Mouse (Mus musculus): Measurements from ENCODE around the gene Zfp148. TPM values are rescaled to one million over a fixed set of nuclear protein-coding genes. Genes with fewer than 3 reads are reported as not detected.

Gene Zfp148
- polyA plus RNA-seq, 1 experiment from 2014 or later = 55.1 TPM

DNA sequence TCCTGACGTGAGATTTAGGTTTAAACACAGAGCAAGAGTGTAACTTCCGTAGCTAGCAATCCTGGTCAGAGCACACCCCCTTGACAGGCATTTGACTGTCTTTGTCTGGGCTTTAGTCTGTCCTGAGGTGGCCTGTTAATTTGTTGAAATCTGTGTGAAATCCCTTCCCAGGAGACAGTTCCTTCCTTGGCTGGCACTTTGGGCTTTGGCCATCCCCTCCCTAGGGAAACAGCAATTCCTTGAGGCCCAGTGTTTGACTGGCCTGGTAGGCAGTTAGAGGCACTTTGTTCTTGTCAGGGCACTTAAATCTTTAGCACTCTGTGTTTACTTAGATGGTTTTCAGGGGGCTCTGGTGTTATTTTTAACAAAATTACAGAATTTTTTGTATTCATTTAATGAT, 73.7 kb downstream of the Zfp148 start:
- 67% methylated on average over 2 of the region's 2 CpGs for WGBS
- no peak for ATAC-seq (ENCODE audit: insufficient number of reproducible peaks, insufficient read depth, low FRiP score, low read depth)

DNA sequence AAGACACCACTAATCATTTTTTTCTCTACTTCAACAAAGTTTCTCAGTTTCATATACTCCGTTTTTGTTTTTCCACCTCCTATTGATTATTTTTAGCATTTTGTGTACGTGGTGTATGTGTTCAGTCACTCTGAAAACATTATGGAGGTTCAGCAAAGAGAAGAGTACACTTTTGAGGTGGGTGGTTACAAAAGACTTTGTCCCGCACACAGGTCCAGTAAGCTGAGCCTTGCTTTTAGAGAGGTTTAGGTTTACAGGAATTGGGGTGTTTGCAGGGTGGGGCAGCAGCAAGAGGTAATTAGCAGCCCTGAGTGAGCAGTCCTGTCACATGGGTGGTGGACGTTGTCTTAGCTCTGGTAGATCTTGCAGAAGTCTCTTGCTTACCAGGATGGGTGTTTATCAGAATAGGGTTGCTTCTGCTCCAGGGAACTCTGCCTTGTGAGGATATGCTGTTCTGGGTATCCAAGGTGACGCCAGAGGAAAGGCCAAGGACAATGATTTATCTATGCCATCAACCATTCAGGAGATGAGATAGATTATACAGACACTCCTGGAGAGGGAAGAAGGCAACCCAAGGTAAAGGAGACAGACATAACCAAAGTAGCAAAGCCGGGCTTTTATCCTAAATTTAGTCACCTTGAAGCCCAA, 74.8 kb downstream of the Zfp148 start:
- Histone ChIP-seq H3K27ac (ENCODE audit: low read length) (no peak overlapping the region), H3K27me3 (ENCODE audit: control insufficient read depth, insufficient read depth, low read length) (no peaks in the 10 kb centered on the region), H3K4me3 (ENCODE audit: low read depth, low read length) (no peak overlapping the region), H3K4me1 (ENCODE audit: control insufficient read depth, insufficient read depth, low read length) (no peaks in the 10 kb centered on the region), H3K36me3 (ENCODE audit: control insufficient read depth, insufficient read depth, low read length) (peaks cover 8% of the 10 kb centered on the region), H3K4me2 (replicated peaks; ENCODE audit: low read depth, low read length) (no peak overlapping the region), H3K9ac (replicated peaks; ENCODE audit: low read depth, low read length) (no peak overlapping the region), H3K9me3 (ENCODE audit: control insufficient read depth, low read depth, low read length) (no peaks in the 10 kb centered on the region)
- ATAC-seq (ENCODE audit: insufficient number of reproducible peaks, insufficient read depth, low FRiP score, low read depth) = no peak
- 72% methylated on average over 6 of the region's 6 CpGs for WGBS

More for the DNA sequence above, 73.7 kb downstream of the Zfp148 start:
- no peaks in the 10 kb centered on the region for H3K9me3 ChIP-seq (ENCODE audit: control insufficient read depth, low read depth, low read length)
- no peak overlapping the region for H3K4me2 ChIP-seq (replicated peaks; ENCODE audit: low read depth, low read length)
- no peaks in the 10 kb centered on the region for H3K27me3 ChIP-seq (ENCODE audit: control insufficient read depth, insufficient read depth, low read length)
- peaks cover 3% of the 10 kb centered on the region for H3K36me3 ChIP-seq (ENCODE audit: control insufficient read depth, insufficient read depth, low read length)
- no peaks in the 10 kb centered on the region for H3K4me1 ChIP-seq (ENCODE audit: control insufficient read depth, insufficient read depth, low read length)
- H3K27ac ChIP-seq (ENCODE audit: low read length) = no peak overlapping the region
- no peak overlapping the region for H3K9ac ChIP-seq (replicated peaks; ENCODE audit: low read depth, low read length)
- H3K4me3 ChIP-seq (ENCODE audit: low read depth, low read length) = no peak overlapping the region

DNA sequence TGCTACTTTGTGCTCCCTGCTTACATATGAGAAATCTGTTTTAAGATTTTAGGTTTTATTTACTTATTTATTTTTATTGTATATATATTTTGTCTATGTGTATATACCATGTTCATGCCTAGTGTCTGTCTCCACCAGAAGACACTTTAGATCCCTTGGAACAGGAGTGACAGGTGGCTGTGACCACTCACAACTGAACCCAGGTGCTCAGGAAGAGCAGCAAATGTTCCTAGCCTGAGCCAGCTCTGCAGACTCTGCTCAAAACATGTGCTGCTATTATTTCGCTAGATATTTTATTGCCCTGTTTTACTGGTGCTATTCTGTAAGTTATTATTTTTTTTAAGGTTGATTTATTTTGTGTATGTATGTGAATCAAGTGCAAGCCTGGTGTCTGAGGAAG, 78.5 kb downstream of the Zfp148 start:
- Histone ChIP-seq H3K9ac (replicated peaks; ENCODE audit: low read depth, low read length) (no peak overlapping the region), H3K9me3 (ENCODE audit: control insufficient read depth, low read depth, low read length) (no peaks in the 10 kb centered on the region), H3K27me3 (ENCODE audit: control insufficient read depth, insufficient read depth, low read length) (no peaks in the 10 kb centered on the region), H3K4me1 (ENCODE audit: control insufficient read depth, insufficient read depth, low read length) (no peaks in the 10 kb centered on the region), H3K4me3 (ENCODE audit: low read depth, low read length) (no peak overlapping the region), H3K36me3 (ENCODE audit: control insufficient read depth, insufficient read depth, low read length) (peaks cover 8% of the 10 kb centered on the region), H3K4me2 (replicated peaks; ENCODE audit: low read depth, low read length) (no peak overlapping the region), H3K27ac (ENCODE audit: low read length) (no peak overlapping the region)
- 100% methylated on average over 1 of the region's 1 CpGs for WGBS
- ATAC-seq (ENCODE audit: insufficient number of reproducible peaks, insufficient read depth, low FRiP score, low read depth) = no peak

DNA sequence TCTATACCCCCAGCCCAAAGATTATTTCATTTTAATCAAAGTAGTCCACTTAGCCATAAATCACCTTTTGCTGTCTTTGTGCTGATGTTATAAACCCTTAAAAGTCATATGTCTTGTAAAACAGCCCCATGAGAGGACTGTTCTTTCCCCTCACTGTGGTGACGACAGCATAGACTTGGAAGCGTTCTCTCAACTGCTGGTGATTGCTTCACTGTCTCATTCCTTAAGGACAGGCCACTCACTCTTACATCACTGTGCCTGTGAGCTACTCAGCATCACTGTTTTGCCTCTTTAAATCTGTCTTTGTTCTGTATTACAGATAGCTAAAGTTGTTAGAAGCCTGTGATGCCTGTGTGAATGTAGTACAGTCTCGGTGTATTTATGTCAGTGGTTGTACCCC, 80.8 kb downstream of the Zfp148 start:
- ATAC-seq (ENCODE audit: insufficient number of reproducible peaks, insufficient read depth, low FRiP score, low read depth) = no peak
- no peak overlapping the region for H3K9ac ChIP-seq (replicated peaks; ENCODE audit: low read depth, low read length)
- H3K27me3 ChIP-seq (ENCODE audit: control insufficient read depth, insufficient read depth, low read length) = no peaks in the 10 kb centered on the region
- H3K27ac ChIP-seq (ENCODE audit: low read length) = no peak overlapping the region
- H3K4me2 ChIP-seq (replicated peaks; ENCODE audit: low read depth, low read length) = no peak overlapping the region
- H3K36me3 ChIP-seq (ENCODE audit: control insufficient read depth, insufficient read depth, low read length) = peaks cover 8% of the 10 kb centered on the region
- no peaks in the 10 kb centered on the region for H3K4me1 ChIP-seq (ENCODE audit: control insufficient read depth, insufficient read depth, low read length)
- 80% methylated on average over 3 of the region's 3 CpGs for WGBS
- H3K9me3 ChIP-seq (ENCODE audit: control insufficient read depth, low read depth, low read length) = no peaks in the 10 kb centered on the region
- no peak overlapping the region for H3K4me3 ChIP-seq (ENCODE audit: low read depth, low read length)

DNA sequence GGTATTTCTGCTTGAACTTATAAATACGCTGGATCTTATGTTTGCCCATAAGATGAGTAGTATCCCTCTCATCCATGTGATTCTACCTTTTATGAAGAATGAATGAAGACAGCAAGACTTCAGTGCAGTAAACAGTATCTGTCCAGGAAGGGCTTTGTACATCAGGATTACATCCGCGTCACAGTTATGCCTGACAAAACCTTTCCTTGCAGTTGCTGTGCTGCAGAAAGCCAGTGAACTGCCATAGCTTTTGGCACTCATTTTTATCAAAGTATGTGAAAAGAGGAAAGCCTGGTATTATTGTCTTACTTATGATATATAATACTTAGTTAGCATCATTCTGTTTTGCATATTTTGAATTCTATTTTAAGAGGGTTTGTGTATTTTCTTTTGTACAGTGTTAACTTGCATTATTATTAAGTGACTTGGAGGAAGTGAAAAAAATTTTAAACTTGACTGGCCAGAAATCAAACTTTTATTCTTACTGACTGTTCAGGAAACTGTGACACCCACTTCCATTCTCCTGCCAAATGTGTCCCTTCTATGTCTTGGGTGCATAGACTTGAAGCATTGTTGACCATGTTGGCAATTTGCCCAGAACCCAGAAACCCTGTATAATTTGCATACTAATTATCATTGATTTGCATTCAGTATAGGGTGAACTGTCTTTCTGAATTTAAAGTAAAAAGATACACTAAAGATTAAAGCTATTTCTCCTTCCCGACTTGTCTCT, 84.0 kb downstream of the Zfp148 start:
- Histone ChIP-seq H3K9me3 (ENCODE audit: control insufficient read depth, low read depth, low read length) (no peaks in the 10 kb centered on the region), H3K4me2 (replicated peaks; ENCODE audit: low read depth, low read length) (no peak overlapping the region), H3K36me3 (ENCODE audit: control insufficient read depth, insufficient read depth, low read length) (peaks cover 7% of the 10 kb centered on the region; the same call in 1 of the 2 replicates), H3K27ac (ENCODE audit: low read length) (no peak overlapping the region), H3K4me3 (ENCODE audit: low read depth, low read length) (no peak overlapping the region), H3K9ac (replicated peaks; ENCODE audit: low read depth, low read length) (no peak overlapping the region), H3K4me1 (ENCODE audit: control insufficient read depth, insufficient read depth, low read length) (no peaks in the 10 kb centered on the region), H3K27me3 (ENCODE audit: control insufficient read depth, insufficient read depth, low read length) (no peaks in the 10 kb centered on the region)
- 93% methylated on average over 4 of the region's 4 CpGs for WGBS
- no peak for ATAC-seq (ENCODE audit: insufficient number of reproducible peaks, insufficient read depth, low FRiP score, low read depth)

DNA sequence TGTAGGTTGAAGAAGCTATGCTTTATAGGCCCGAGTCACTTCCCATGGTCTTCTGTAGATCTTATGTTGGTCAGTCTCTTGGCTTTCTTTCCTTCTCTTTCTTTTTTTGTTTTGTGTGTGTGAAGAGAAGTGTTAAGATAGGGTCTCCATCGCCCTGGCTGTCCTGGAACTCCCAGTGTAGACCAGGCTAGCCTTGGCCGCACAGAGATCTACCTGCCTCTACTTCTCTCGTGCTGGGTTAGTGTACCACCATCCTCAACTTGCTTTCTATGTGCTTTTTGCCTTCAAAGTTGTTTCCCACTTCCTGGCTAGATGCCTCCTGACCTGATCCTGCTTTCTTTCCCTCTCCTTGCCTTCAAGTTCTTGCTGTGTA, 84.6 kb downstream of the Zfp148 start:
- no peak overlapping the region for H3K9ac ChIP-seq (replicated peaks; ENCODE audit: low read depth, low read length)
- 92% methylated on average over 4 of the region's 4 CpGs for WGBS
- H3K9me3 ChIP-seq (ENCODE audit: control insufficient read depth, low read depth, low read length) = no peaks in the 10 kb centered on the region
- no peak for ATAC-seq (ENCODE audit: insufficient number of reproducible peaks, insufficient read depth, low FRiP score, low read depth)
- H3K4me2 ChIP-seq (replicated peaks; ENCODE audit: low read depth, low read length) = no peak overlapping the region
- H3K36me3 ChIP-seq (ENCODE audit: control insufficient read depth, insufficient read depth, low read length) = peaks cover 6% of the 10 kb centered on the region; the same call in 1 of the 2 replicates
- no peak overlapping the region for H3K4me3 ChIP-seq (ENCODE audit: low read depth, low read length)
- H3K4me1 ChIP-seq (ENCODE audit: control insufficient read depth, insufficient read depth, low read length) = no peaks in the 10 kb centered on the region
- H3K27ac ChIP-seq (ENCODE audit: low read length) = no peak overlapping the region
- H3K27me3 ChIP-seq (ENCODE audit: control insufficient read depth, insufficient read depth, low read length) = no peaks in the 10 kb centered on the region

DNA sequence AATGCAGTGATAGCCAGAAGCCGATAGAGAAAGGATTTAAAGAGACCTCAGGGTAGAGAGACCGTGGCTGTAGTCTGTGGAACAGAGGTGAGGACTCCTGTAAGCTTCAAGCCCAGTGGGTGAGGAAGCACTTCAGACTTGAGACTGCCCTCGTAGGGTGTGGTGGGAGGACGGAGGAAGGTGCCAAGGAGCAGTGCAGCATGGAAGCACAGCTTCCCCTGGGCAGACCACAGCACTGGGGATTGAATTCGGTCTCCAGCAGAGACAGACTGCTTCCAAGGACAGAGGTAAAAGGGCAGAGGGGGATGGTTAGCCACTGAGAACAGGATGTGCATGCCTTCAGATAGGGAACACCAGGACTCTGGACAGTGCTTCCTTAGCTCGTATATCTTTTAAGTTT, 86.8 kb downstream of the Zfp148 start:
- H3K4me1 ChIP-seq (ENCODE audit: control insufficient read depth, insufficient read depth, low read length) = no peaks in the 10 kb centered on the region
- 74% methylated on average over 6 of the region's 6 CpGs for WGBS
- H3K4me2 ChIP-seq (replicated peaks; ENCODE audit: low read depth, low read length) = no peak overlapping the region
- no peak for ATAC-seq (ENCODE audit: insufficient number of reproducible peaks, insufficient read depth, low FRiP score, low read depth)
- H3K4me3 ChIP-seq (ENCODE audit: low read depth, low read length) = no peak overlapping the region
- H3K27me3 ChIP-seq (ENCODE audit: control insufficient read depth, insufficient read depth, low read length) = no peaks in the 10 kb centered on the region
- H3K36me3 ChIP-seq (ENCODE audit: control insufficient read depth, insufficient read depth, low read length) = peaks cover 6% of the 10 kb centered on the region; the same call in 1 of the 2 replicates
- H3K9ac ChIP-seq (replicated peaks; ENCODE audit: low read depth, low read length) = no peak overlapping the region
- no peak overlapping the region for H3K27ac ChIP-seq (ENCODE audit: low read length)
- H3K9me3 ChIP-seq (ENCODE audit: control insufficient read depth, low read depth, low read length) = no peaks in the 10 kb centered on the region

DNA sequence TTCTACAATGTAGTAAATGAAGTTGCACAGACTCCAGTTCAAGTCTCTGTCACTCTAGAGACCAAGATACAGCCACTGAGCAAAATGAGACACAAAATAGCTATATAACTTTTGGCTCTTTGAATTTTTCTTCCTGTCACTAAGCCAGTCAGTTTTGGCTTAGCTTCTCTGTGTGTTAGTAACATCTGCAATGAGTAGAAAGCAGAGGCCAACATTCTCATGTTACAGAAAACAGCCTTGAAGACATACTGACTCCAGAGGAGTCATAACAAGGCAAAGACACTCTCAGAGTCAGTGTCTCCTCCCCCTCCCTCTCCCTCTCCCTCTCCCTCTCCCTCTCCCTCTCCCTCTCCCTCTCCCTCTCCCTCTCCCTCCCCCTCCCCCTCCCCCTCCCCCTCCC, 89.3 kb downstream of the Zfp148 start:
- Histone ChIP-seq H3K36me3 (ENCODE audit: control insufficient read depth, insufficient read depth, low read length) (peaks cover 6% of the 10 kb centered on the region; the same call in 1 of the 2 replicates), H3K9ac (replicated peaks; ENCODE audit: low read depth, low read length) (no peak overlapping the region), H3K4me3 (ENCODE audit: low read depth, low read length) (no peak overlapping the region), H3K27ac (ENCODE audit: low read length) (no peak overlapping the region), H3K4me1 (ENCODE audit: control insufficient read depth, insufficient read depth, low read length) (no peaks in the 10 kb centered on the region), H3K4me2 (replicated peaks; ENCODE audit: low read depth, low read length) (no peak overlapping the region), H3K27me3 (ENCODE audit: control insufficient read depth, insufficient read depth, low read length) (no peaks in the 10 kb centered on the region), H3K9me3 (ENCODE audit: control insufficient read depth, low read depth, low read length) (no peaks in the 10 kb centered on the region)
- ATAC-seq (ENCODE audit: insufficient number of reproducible peaks, insufficient read depth, low FRiP score, low read depth) = no peak

Data from stomach, embryonic 14.5 days (tissue).